Mouse (Mus musculus): ENCODE data around the gene Emilin2.

GRCm38 (mm10) chr17:71228651-71229050, 83.1 kb downstream of the Emilin2 start:
- TF ChIP-seq POLR2A (IDR thresholded peaks at IDR 0.05; ENCODE audit: insufficient read depth, low read length) (no peak), CTCF (IDR thresholded peaks at IDR 0.05; ENCODE audit: low read depth, low read length) (no peak)
